Mouse (Mus musculus) forebrain, embryonic 11.5 days (tissue): ENCODE measurements around the gene Gins3. TPM values are rescaled to one million over a fixed set of nuclear protein-coding genes. Genes with fewer than 3 reads are reported as not detected.
A peak's percentile ranks its signal among the peaks of the same experiment; 100 is the strongest.
"Not testable (repeated sequence)": the region's sequence is repeated elsewhere in the genome, so short reads cannot be mapped to it uniquely, and the experiment has no call there.

Source experiments
- ATAC-seq: fragments of 200-750 bp; cut with Nextera tagmentation; replicated peaks from 2 replicates; pipeline ENCODE4 v1.8.0; 2017; ENCODE audit warnings: moderate TSS enrichment; ENCODE audit not compliant: low FRiP score
- DNase-seq: peaks from one replicate; pipeline ENCODE4 v3.0.0-alpha.2; 2017; ENCODE audit warnings: low spot score
- H3K27ac ChIP-seq: fragments of 300-500 bp; sonication (generic); 2 replicates; pipeline ENCODE4 v1.5.1; 2014; ENCODE audit warnings: low read depth, low read length
- H3K27me3 ChIP-seq: fragments of 300-500 bp; sonication (generic); 2 replicates; pipeline ENCODE4 v1.6.1; 2014; ENCODE audit warnings: mild to moderate bottlenecking, low read length, mixed read lengths; ENCODE audit not compliant: control insufficient read depth, insufficient read depth
- H3K36me3 ChIP-seq: fragments of 300-500 bp; sonication (generic); 2 replicates; pipeline ENCODE4 v1.6.1; 2014; ENCODE audit warnings: mild to moderate bottlenecking, low read length, moderate library complexity, mixed read lengths; ENCODE audit not compliant: control insufficient read depth, insufficient read depth
- H3K4me1 ChIP-seq: fragments of 300-500 bp; sonication (generic); replicated peaks from 2 replicates; pipeline ENCODE4 v1.6.1; 2014; ENCODE audit warnings: low read length, mixed read lengths; ENCODE audit not compliant: control insufficient read depth, insufficient read depth
- H3K4me2 ChIP-seq: fragments of 300-500 bp; sonication (generic); 2 replicates; pipeline ENCODE4 v1.6.1; 2014; ENCODE audit warnings: low read depth, mild to moderate bottlenecking, low read length, moderate library complexity, mixed read lengths; ENCODE audit not compliant: severe bottlenecking
- H3K4me3 ChIP-seq: fragments of 300-500 bp; sonication (generic); 2 replicates; pipeline ENCODE4 v1.5.1; 2014; ENCODE audit warnings: low read depth, low read length
- H3K9ac ChIP-seq: fragments of 300-500 bp; sonication (generic); 2 replicates; pipeline ENCODE4 v1.6.1; 2014; ENCODE audit warnings: low read length
- H3K9me3 ChIP-seq: fragments of 300-500 bp; sonication (generic); 2 replicates; pipeline ENCODE4 v1.6.1; 2016; ENCODE audit warnings: low read length, mixed read lengths; ENCODE audit not compliant: control insufficient read depth
- WGBS: fragments of 180-500 bp; shearing (Covaris S2); extraction: QIAGEN DNeasy Blood & Tissue Kit; methylation state at CpG from one replicate; pipeline ENCODE4 v1.1.7; 2014; 5-methylcytosine and 5-hydroxymethylcytosine counted together
- polyA plus RNA-seq: library from polyadenylated mRNA; unstranded; fragments of >200 nt; fragmentation: Nextera tagmentation; extraction: Ambion mirVana; gene quantifications from 2 replicates; pipeline ENCODE4 v1.2.1, GENCODE M21; 2014

Gene Gins3
- polyA plus RNA-seq, 1 experiment from 2014 or later = 35.2 TPM

DNA sequence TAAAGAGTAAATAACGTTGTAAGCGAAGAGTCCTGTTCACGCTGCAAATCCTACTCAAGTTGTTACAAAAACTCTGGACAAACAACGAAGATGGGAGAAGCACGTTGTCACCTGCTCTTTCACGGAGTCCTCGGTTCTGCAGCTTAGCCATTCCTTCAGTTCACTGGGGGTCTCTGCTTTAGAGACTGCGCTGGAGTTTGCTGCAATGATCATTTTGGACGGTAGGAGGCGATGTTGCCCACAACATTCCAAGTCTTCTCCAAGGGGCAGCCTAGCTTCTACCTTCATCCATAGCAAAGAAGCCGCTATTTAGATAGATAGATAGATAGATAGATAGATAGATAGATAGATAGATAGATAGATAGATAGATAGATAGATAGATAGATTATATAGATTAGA, 33.4 kb upstream of the Gins3 start:
- Histone ChIP-seq H3K4me1 (no peaks in the 10 kb centered on the region), H3K9me3 (no peaks in the 10 kb centered on the region), H3K4me3 (no peak overlapping the region), H3K27ac (no peak overlapping the region), H3K27me3 (no peaks in the 10 kb centered on the region), H3K36me3 (no peaks in the 10 kb centered on the region), H3K9ac (no peak overlapping the region), H3K4me2 (no peak overlapping the region)
- ATAC-seq = 0 out of 2 replicates have a peak, but pooled peaks have one; percentile 21
- peak; percentile 89 for DNase-seq
- WGBS = 11% methylated on average over 11 of the region's 11 CpGs

DNA sequence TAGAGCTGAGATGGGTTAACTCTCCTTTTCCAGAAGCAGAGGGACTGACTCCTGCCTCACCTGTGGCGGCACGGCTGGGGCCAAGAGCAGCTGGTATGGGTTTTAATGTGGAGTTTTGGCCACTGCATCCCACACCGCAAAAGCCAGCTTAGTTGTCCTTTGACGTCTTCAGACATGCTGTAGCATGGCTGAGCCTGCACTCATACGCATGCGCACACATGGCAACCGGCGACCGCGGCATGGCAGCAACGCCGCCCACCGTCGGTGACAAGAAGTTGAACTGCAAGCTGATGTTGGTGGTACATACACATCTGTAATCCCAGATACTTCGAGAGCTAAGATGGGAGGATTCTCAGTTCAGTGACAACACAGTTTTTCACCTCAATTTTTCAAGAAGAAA, 31.9 kb upstream of the Gins3 start:
- Histone ChIP-seq H3K36me3 (no peaks in the 10 kb centered on the region), H3K27ac (no peak overlapping the region), H3K27me3 (no peaks in the 10 kb centered on the region), H3K4me2 (no peak overlapping the region), H3K9me3 (no peaks in the 10 kb centered on the region), H3K9ac (no peak overlapping the region), H3K4me3 (no peak overlapping the region), H3K4me1 (no peaks in the 10 kb centered on the region)
- 76% methylated on average over 15 of the region's 15 CpGs for whole genome bisulfite sequencing
- DNase-seq = no peak
- no peak for ATAC-seq

DNA sequence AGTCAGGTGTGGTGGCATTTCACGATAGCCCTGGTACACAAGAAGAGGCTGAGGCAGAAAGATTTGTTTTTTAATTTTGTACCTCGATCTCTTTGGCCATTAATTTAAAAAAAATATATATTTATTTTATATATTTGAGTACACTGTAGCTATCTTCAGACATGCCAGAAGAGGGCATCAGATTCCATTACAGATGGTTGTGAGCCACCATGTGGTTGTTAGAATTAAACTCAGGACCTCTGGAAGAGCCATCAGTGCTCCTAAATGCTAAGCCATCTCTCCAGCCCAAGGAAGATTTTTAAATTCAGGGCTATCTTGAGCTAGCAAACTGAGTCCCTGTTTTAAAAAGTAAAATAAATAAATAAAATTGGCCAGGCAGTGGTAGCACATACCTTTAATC, 31.1 kb upstream of the Gins3 start:
- H3K27me3 ChIP-seq = no peaks in the 10 kb centered on the region
- H3K36me3 ChIP-seq = no peaks in the 10 kb centered on the region
- no peak overlapping the region for H3K4me2 ChIP-seq
- DNase-seq (no peak), ATAC-seq (no peak)
- H3K9me3 ChIP-seq = no peaks in the 10 kb centered on the region
- H3K9ac ChIP-seq = no peak overlapping the region
- no peak overlapping the region for H3K4me3 ChIP-seq
- WGBS = 74% methylated on average over 2 of the region's 2 CpGs
- no peak overlapping the region for H3K27ac ChIP-seq
- H3K4me1 ChIP-seq = no peaks in the 10 kb centered on the region

DNA sequence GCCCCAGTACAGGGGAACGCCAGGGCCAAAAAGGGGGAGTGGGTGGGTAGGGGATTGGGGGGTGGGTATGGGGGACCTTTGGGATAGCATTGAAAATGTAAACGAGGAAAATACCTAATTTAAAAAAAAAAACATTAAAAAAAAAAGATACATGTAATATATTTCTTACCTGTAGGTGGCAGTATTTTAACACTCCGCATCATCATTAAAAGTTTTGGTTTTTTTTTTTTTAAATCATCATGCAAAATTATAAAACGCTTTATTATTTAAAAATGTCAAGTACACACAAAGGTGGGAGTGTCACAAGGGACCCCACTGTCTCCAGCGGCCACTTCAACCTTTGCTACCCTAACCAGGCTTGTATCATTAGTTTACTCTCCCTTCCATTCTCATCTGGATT, 26.7 kb upstream of the Gins3 start:
- H3K27me3 ChIP-seq, ATAC-seq, H3K27ac ChIP-seq, H3K4me3 ChIP-seq, H3K4me2 ChIP-seq, H3K36me3 ChIP-seq, DNase-seq, H3K9me3 ChIP-seq, H3K9ac ChIP-seq, H3K4me1 ChIP-seq: not testable (repeated sequence)
- WGBS = 19% methylated on average over 4 of the region's 5 CpGs

DNA sequence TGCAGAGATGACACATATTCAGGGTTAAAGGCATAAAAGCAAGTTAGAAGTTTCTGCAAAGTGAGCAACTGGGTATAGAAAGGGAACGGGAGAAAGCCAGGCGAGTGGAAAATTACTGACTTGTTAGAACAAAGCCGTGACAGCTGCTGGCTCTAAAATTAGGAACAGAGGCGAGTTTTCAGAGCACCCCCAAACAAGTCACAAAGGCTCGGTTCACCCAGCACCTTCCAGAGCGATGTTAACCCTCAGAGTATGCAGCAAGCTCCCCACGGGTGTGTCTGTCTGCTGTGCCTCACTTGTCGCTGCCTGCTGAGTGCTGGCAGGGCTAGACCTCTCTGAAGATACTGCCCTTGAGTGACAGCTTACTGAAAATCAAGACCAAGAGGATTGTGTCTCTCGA, 26.0 kb upstream of the Gins3 start:
- no peak for ATAC-seq
- 56% methylated on average over 9 of the region's 9 CpGs for WGBS

DNA sequence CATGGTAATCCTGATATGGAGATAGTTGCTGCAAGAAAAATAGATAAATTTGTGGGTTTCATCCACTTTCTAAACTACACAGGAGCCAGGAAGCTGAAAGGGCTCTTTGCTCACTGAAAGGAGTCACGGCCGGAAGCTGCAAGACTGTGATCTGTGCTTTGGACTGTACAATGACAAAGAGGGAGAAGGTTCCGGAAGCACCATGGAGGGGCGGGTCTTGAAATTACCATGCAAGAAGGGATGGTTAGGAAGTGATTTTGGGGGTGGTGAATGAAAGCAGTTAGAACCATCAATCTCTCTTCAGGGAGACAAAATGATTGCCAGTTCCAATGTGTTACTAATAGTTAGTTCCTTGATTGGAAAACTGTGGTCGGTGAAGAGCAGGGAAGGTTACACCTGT, 23.8 kb upstream of the Gins3 start:
- no peak overlapping the region for H3K9ac ChIP-seq
- H3K36me3 ChIP-seq = no peaks in the 10 kb centered on the region
- WGBS = 88% methylated on average over 5 of the region's 5 CpGs
- no peaks in the 10 kb centered on the region for H3K27me3 ChIP-seq
- DNase-seq (no peak), ATAC-seq (no peak)
- H3K4me2 ChIP-seq = no peak overlapping the region
- H3K4me1 ChIP-seq = no peaks in the 10 kb centered on the region
- H3K27ac ChIP-seq = no peak overlapping the region
- H3K9me3 ChIP-seq = no peaks in the 10 kb centered on the region
- no peak overlapping the region for H3K4me3 ChIP-seq

More for the DNA sequence above, 26.0 kb upstream of the Gins3 start:
- H3K27me3 ChIP-seq = no peaks in the 10 kb centered on the region
- no peak overlapping the region for H3K4me3 ChIP-seq
- DNase-seq = no peak
- no peak overlapping the region for H3K4me2 ChIP-seq
- H3K27ac ChIP-seq = no peak overlapping the region
- H3K4me1 ChIP-seq = no peaks in the 10 kb centered on the region
- H3K36me3 ChIP-seq = no peaks in the 10 kb centered on the region
- H3K9me3 ChIP-seq = no peaks in the 10 kb centered on the region
- no peak overlapping the region for H3K9ac ChIP-seq

DNA sequence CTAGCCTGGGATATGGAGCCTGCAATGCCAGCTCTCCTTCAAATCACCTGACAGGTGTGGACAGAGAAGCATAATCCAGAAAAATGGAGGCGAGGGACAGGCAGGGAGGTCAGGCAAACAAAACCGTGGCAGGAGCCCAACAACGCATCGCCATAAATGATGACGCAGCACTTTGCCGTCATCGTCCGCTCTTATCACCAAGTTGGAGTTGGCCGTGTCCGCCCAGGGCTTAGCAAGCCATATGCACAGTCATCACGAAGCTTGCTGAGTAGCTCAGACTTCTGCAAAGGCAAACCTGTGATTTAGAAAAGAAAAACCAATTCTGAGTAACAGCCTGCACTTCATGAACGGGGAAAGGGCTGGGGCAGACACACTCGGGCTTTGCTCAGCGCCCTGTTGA, 22.5 kb upstream of the Gins3 start:
- DNase-seq = no peak
- Histone ChIP-seq H3K27me3 (no peaks in the 10 kb centered on the region), H3K9me3 (no peaks in the 10 kb centered on the region), H3K9ac (no peak overlapping the region), H3K4me3 (no peak overlapping the region), H3K27ac (no peak overlapping the region), H3K4me2 (no peak overlapping the region), H3K36me3 (no peaks in the 10 kb centered on the region), H3K4me1 (no peaks in the 10 kb centered on the region)
- no peak for ATAC-seq
- 90% methylated on average over 14 of the region's 14 CpGs for WGBS

DNA sequence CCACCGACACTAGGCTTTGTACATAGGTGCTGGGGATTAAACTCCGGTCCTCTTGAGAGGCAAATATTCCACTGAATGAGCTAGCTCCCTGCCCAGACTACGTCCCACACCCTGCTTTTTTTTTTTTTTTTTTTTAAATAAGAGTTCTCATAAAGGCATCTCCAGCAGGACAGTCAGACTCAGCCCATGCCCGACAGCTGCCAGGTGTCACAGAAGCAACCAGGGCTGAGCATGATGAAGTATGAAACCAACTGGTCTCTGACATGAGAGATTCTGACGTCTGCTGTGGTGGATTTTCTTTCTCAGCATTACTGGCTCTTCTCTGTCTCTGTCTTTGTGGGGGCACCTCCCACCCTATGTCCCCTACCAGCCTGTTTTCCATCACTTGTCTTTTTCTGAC, 21.5 kb upstream of the Gins3 start:
- ATAC-seq (no peak), DNase-seq (no peak)
- Histone ChIP-seq H3K4me2 (no peak overlapping the region), H3K27me3 (no peaks in the 10 kb centered on the region), H3K9me3 (no peaks in the 10 kb centered on the region), H3K4me1 (no peaks in the 10 kb centered on the region), H3K9ac (no peak overlapping the region), H3K36me3 (no peaks in the 10 kb centered on the region), H3K4me3 (no peak overlapping the region), H3K27ac (no peak overlapping the region)
- WGBS = 63% methylated on average over 5 of the region's 5 CpGs

DNA sequence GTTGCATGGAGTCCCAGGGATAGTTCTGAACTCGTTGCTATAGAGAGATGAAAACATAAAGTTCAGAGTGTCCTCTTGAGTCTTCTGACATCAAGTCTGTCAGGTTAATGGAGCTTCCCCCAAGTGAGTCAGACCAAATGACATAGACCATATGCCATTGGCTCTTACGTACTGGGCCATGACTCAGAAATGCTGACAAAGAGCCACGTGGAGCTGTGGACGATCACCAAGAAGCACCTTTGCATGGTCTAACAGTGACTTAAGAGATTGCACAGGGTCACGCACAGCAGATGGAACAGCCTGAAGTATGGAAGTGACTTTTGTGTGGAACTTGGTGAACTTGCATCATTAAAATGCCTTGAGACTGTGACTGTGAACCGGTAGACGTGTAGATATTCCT, 16.9 kb upstream of the Gins3 start:
- Histone ChIP-seq H3K27ac (no peak overlapping the region), H3K9ac (no peak overlapping the region), H3K4me2 (no peak overlapping the region), H3K4me1 (no peaks in the 10 kb centered on the region), H3K27me3 (no peaks in the 10 kb centered on the region), H3K4me3 (no peak overlapping the region), H3K9me3 (no peaks in the 10 kb centered on the region), H3K36me3 (no peaks in the 10 kb centered on the region)
- WGBS = 85% methylated on average over 7 of the region's 7 CpGs
- no peak for ATAC-seq
- no peak for DNase-seq
